Mouse (Mus musculus) bone marrow, adult 2 months (tissue): ENCODE measurements around the gene Hist1h1a.

Experiments used
- CTCF ChIP-seq: fragments of 200-500 bp; IDR thresholded peaks from 2 replicates; pipeline ENCODE4 v1.5.1; 2011; ENCODE audit warnings: low read length, control low read depth; ENCODE audit not compliant: control insufficient read depth, insufficient read depth
- POLR2A ChIP-seq: fragments of 200-500 bp; IDR thresholded peaks from 2 replicates; pipeline ENCODE4 v1.6.1; 2011; ENCODE audit warnings: low read depth, mild to moderate bottlenecking, control low read depth, low read length, borderline replicate concordance; ENCODE audit not compliant: control insufficient read depth

GRCm38 (mm10) chr13:23751478-23751956, 11.9 kb upstream of the Hist1h1a start:
- TF ChIP-seq CTCF (no peak), POLR2A (no peak)
